Mouse (Mus musculus) brain, embryonic 14.5 days (tissue): Measurements from ENCODE around the gene Mfap3. TPM values are rescaled to one million over a fixed set of nuclear protein-coding genes. Genes with fewer than 3 reads are reported as not detected.

Experiments used
- DNase-seq: peaks from one replicate; pipeline ENCODE4 v3.0.0-alpha.2; 2011; ENCODE audit warnings: low read depth
- CTCF ChIP-seq: fragments of 200-500 bp; IDR thresholded peaks from 2 replicates; pipeline ENCODE4 v1.5.1; 2012; ENCODE audit warnings: inconsistent platforms, mild to moderate bottlenecking, moderate library complexity, borderline replicate concordance; ENCODE audit not compliant: insufficient read depth, insufficient read length; ENCODE audit errors: extremely low read depth
- POLR2A ChIP-seq: fragments of 200-500 bp; IDR thresholded peaks from 2 replicates; pipeline ENCODE4 v1.6.1; 2012; ENCODE audit warnings: mild to moderate bottlenecking, inconsistent platforms, borderline replicate concordance; ENCODE audit not compliant: poor library complexity, insufficient read depth, insufficient read length, severe bottlenecking; ENCODE audit errors: extremely low read depth
- polyA plus RNA-seq: library from polyadenylated mRNA; depleted of rRNA; stranded (reverse); fragments of >200 nt; gene quantifications from 2 replicates; pipeline ENCODE4 v1.2.3, GENCODE M21; 2012; rRNA removed

The Mfap3 gene
- polyA plus RNA-seq, 1 experiment = 39.3 TPM

DNA sequence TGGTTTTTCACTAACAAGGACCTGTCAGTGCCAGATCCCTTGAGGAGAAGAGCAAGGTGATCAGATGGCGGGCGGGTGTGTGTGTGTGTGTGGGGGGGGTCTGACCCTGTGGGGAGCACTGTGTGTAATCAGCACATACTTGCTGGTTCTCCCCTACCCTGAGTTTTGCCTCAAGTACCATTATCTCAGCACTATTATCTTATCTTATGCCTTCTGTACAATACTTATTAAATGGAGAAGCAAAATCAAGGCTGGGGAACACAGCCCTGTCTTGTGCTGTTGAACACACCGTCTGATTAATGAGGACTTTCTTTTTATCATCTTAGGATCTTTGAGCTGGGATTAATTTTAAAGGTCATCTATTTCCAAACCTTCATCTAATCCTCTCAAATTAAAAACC, 52.6 kb downstream of the Mfap3 start:
- DNase-seq = no peak
- TF ChIP-seq POLR2A (no peak), CTCF (no peak)

GRCm38 (mm10) chr11:57573686-57574274, 55.3 kb downstream of the Mfap3 start:
- peak; percentile 56 for DNase-seq
- no peak for TF ChIP-seq POLR2A
- TF ChIP-seq CTCF = no peak

DNA sequence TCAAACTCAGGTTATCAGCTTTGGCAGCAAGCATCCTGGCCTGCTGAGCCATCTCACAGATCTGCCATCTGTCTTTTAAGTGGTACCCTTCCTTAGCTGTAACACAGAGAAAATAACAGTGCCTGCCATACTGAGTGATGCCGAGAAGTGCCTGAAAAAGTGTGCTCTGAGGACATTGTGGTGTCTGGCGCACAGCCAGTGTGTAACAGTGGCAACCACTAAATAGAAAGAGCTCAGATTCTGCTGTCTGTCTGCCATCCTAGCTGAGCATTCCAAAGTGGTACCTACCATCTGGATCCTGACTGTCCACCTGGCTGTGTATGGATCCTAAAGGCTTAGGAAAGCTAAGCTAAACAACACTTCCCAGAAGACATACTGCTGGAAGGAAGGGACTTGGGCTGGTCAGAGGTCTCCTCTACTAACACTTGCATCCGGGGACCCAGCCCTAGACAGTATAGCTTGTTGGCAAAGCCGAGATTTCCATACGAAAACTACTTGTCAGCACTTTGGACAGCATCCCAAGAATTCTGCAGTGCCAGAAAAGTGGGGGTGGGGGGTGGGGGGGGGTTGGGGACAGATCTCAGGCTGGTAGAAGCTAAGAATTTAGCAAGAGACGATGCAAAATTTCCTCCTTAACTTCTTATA, 58.5 kb downstream of the Mfap3 start:
- no peak for TF ChIP-seq CTCF
- no peak for TF ChIP-seq POLR2A
- peak; percentile 91 for DNase-seq

GRCm38 (mm10) chr11:57582818-57583635, 64.6 kb downstream of the Mfap3 start:
- DNase-seq = peak; percentile 96
- TF ChIP-seq CTCF = no peak

Other genes with a start within 250 kb of the Mfap3 start
- 62.8 and 82.5 TPM in 2 replicates for gene Fam114a2, start within 50 bp of the Mfap3 start, polyA plus RNA-seq
- 11.7 and 16.5 TPM in 2 replicates for gene Galnt10, start 126.8 kb downstream of the Mfap3 start, polyA plus RNA-seq